Mouse (Mus musculus) lung, adult 2 months (tissue): Measurements from ENCODE around the gene Arap1.

Experiments used
- CTCF ChIP-seq: fragments of 200-500 bp; IDR thresholded peaks from 2 replicates; pipeline ENCODE4 v1.5.1; 2011; ENCODE audit warnings: mild to moderate bottlenecking, low read length, control low read depth; ENCODE audit not compliant: insufficient read depth
- POLR2A ChIP-seq: fragments of 200-500 bp; IDR thresholded peaks from 2 replicates; pipeline ENCODE4 v1.6.1; 2011; ENCODE audit warnings: low read depth, mild to moderate bottlenecking, control low read depth, low read length, borderline replicate concordance; ENCODE audit errors: extremely low read depth

- no peak for TF ChIP-seq CTCF
- TF ChIP-seq POLR2A, result no peak
These were observed 46.7 kb downstream of the Arap1 start for GRCm38 (mm10) chr7:101394569-101394968.
